Mouse (Mus musculus) cortical plate, adult 2 months (tissue): ENCODE measurements around the gene 4933406M09Rik.

ENCODE experiments used
- CTCF ChIP-seq: fragments of 200-500 bp; IDR thresholded peaks from 2 replicates; pipeline ENCODE4 v1.5.1; 2011; ENCODE audit warnings: mild to moderate bottlenecking, control low read depth, low read length; ENCODE audit not compliant: insufficient read depth; ENCODE audit errors: extremely low read depth
- POLR2A ChIP-seq: fragments of 200-500 bp; IDR thresholded peaks from 2 replicates; pipeline ENCODE4 v1.6.1; 2011; ENCODE audit warnings: mild to moderate bottlenecking, low read length, control low read depth; ENCODE audit not compliant: insufficient read depth; ENCODE audit errors: extremely low read depth

- TF ChIP-seq POLR2A (no peak), CTCF (no peak)
These were observed 44.0 kb upstream of the 4933406M09Rik start for GRCm38 (mm10) chr1:134341641-134342277.
